Mouse (Mus musculus) hindbrain, embryonic 11.5 days (tissue): ENCODE data around the gene Rsl24d1. TPM values are rescaled to one million over a fixed set of nuclear protein-coding genes. Genes with fewer than 3 reads are reported as not detected.

Experiments
- ATAC-seq: fragments of 200-750 bp; cut with Nextera tagmentation; 2 replicates; pipeline ENCODE4 v1.8.0; 2017; ENCODE audit warnings: mild to moderate bottlenecking, moderate TSS enrichment, moderate library complexity; ENCODE audit not compliant: low FRiP score
- DNase-seq: peaks from one replicate; pipeline ENCODE4 v3.0.0-alpha.2; 2015; ENCODE audit warnings: low spot score
- H3K27ac ChIP-seq: fragments of 300-500 bp; sonication (generic); 2 replicates; pipeline ENCODE4 v1.5.1; 2014; ENCODE audit warnings: mild to moderate bottlenecking, low read depth, low read length
- H3K27me3 ChIP-seq: fragments of 300-500 bp; sonication (generic); 2 replicates; pipeline ENCODE4 v1.6.1; 2014; ENCODE audit warnings: mild to moderate bottlenecking, low read length, moderate library complexity, mixed read lengths; ENCODE audit not compliant: control insufficient read depth, insufficient read depth
- H3K36me3 ChIP-seq: fragments of 300-500 bp; sonication (generic); 2 replicates; pipeline ENCODE4 v1.6.1; 2014; ENCODE audit warnings: mild to moderate bottlenecking, low read length, moderate library complexity, mixed read lengths; ENCODE audit not compliant: control insufficient read depth, insufficient read depth
- H3K4me1 ChIP-seq: fragments of 300-500 bp; sonication (generic); replicated peaks from 2 replicates; pipeline ENCODE4 v1.6.1; 2014; ENCODE audit warnings: low read length, mixed read lengths; ENCODE audit not compliant: control insufficient read depth, insufficient read depth
- H3K4me2 ChIP-seq: fragments of 300-500 bp; sonication (generic); replicated peaks from 2 replicates; pipeline ENCODE4 v1.6.1; 2014; ENCODE audit warnings: mild to moderate bottlenecking, low read depth, low read length
- H3K4me3 ChIP-seq: fragments of 300-500 bp; sonication (generic); 2 replicates; pipeline ENCODE4 v1.5.1; 2014; ENCODE audit warnings: low read depth, low read length
- H3K9ac ChIP-seq: fragments of 300-500 bp; sonication (generic); 2 replicates; pipeline ENCODE4 v1.6.1; 2014; ENCODE audit warnings: low read depth, low read length
- H3K9me3 ChIP-seq: fragments of 300-500 bp; sonication (generic); 2 replicates; pipeline ENCODE4 v1.6.1; 2016; ENCODE audit warnings: low read length; ENCODE audit not compliant: control insufficient read depth
- WGBS: fragments of 180-500 bp; shearing (Covaris S2); extraction: QIAGEN DNeasy Blood & Tissue Kit; methylation state at CpG from one replicate; pipeline ENCODE4 v1.1.7; 2014; 5-methylcytosine and 5-hydroxymethylcytosine counted together
- polyA plus RNA-seq: library from polyadenylated mRNA; unstranded; fragments of >200 nt; fragmentation: Nextera tagmentation; extraction: Ambion mirVana; gene quantifications from 2 replicates; pipeline ENCODE4 v1.2.1, GENCODE M21; 2014

The Rsl24d1 gene
- 162 and 167 TPM in 2 replicates for polyA plus RNA-seq

- H3K9me3 ChIP-seq: no peaks in the 10 kb centered on the region
- peak within 1 kb of the TSS; percentile 98 for H3K4me3 ChIP-seq
- peak within 1 kb of the TSS; percentile 80 for H3K9ac ChIP-seq
- DNase-seq (peak; percentile 84), ATAC-seq (peak; percentile 97)
- H3K27ac ChIP-seq: 0 out of 2 replicates have a peak within 1 kb of the TSS, but pooled peaks have one; percentile 17
- peak within 1 kb of the TSS; percentile 67 for H3K4me2 ChIP-seq
- no peaks in the 10 kb centered on the region for H3K36me3 ChIP-seq
- H3K27me3 ChIP-seq: no peaks in the 10 kb centered on the region
- H3K4me1 ChIP-seq: no peaks in the 10 kb centered on the region
- WGBS: under 1% methylated on average over 64 of the region's 64 CpGs
Measured at GRCm38 (mm10) chr9:73112919-73113906, at the start of gene Rsl24d1. Gene Rsl24d1, plus strand, starts transcription at chr9:73113426.

- no peak for DNase-seq
Measured at GRCm38 (mm10) chr9:73063621-73064290, 49.5 kb upstream of the Rsl24d1 start.

GRCm38 (mm10) chr9:73067086-73067485 is 46.1 kb upstream of the Rsl24d1 start:
- Histone ChIP-seq H3K4me3 (no peak overlapping the region), H3K9ac (no peak overlapping the region), H3K27me3 (no peaks in the 10 kb centered on the region), H3K9me3 (no peaks in the 10 kb centered on the region), H3K27ac (no peak overlapping the region), H3K4me2 (no peak overlapping the region), H3K4me1 (0 out of 2 replicates have a peak, but pooled peaks cover 2% of the 10 kb centered on the region), H3K36me3 (no peaks in the 10 kb centered on the region)
- ATAC-seq: peak; percentile 79
- WGBS: 34% methylated on average over 10 of the region's 10 CpGs
- no peak for DNase-seq

More at GRCm38 (mm10) chr9:73063621-73064290, 49.5 kb upstream of the Rsl24d1 start:
- no peak overlapping the region for H3K4me3 ChIP-seq
- H3K4me2 ChIP-seq: no peak overlapping the region
- H3K27me3 ChIP-seq: no peaks in the 10 kb centered on the region
- no peaks in the 10 kb centered on the region for H3K9me3 ChIP-seq
- 39% methylated on average over 15 of the region's 15 CpGs for WGBS
- ATAC-seq: no peak
- H3K9ac ChIP-seq: no peak overlapping the region
- H3K4me1 ChIP-seq: 0 out of 2 replicates have a peak, but pooled peaks cover 2% of the 10 kb centered on the region
- no peak overlapping the region for H3K27ac ChIP-seq
- no peaks in the 10 kb centered on the region for H3K36me3 ChIP-seq

- Histone ChIP-seq H3K36me3 (no peaks in the 10 kb centered on the region), H3K27ac (no peak overlapping the region), H3K4me2 (no peak overlapping the region), H3K4me3 (no peak overlapping the region), H3K27me3 (no peaks in the 10 kb centered on the region), H3K9ac (no peak overlapping the region), H3K4me1 (0 out of 2 replicates have a peak, but pooled peaks cover 2% of the 10 kb centered on the region), H3K9me3 (no peaks in the 10 kb centered on the region)
- no peak for ATAC-seq
- DNase-seq: no peak
- WGBS: 63% methylated on average over 6 of the region's 6 CpGs
Measured at GRCm38 (mm10) chr9:73068230-73068679, 45.0 kb upstream of the Rsl24d1 start.

GRCm38 (mm10) chr9:73068688-73069087 is 44.5 kb upstream of the Rsl24d1 start:
- Histone ChIP-seq H3K4me2 (no peak overlapping the region), H3K9ac (no peak overlapping the region), H3K36me3 (no peaks in the 10 kb centered on the region), H3K27ac (no peak overlapping the region), H3K4me3 (no peak overlapping the region), H3K27me3 (no peaks in the 10 kb centered on the region), H3K9me3 (no peaks in the 10 kb centered on the region), H3K4me1 (0 out of 2 replicates have a peak, but pooled peaks cover 2% of the 10 kb centered on the region)
- WGBS: 94% methylated on average over 6 of the region's 6 CpGs
- no peak for DNase-seq
- no peak for ATAC-seq

GRCm38 (mm10) chr9:73070971-73071659 is 42.1 kb upstream of the Rsl24d1 start:
- ATAC-seq: no peak
- H3K9ac ChIP-seq: no peak overlapping the region
- H3K27me3 ChIP-seq: no peaks in the 10 kb centered on the region
- whole genome bisulfite sequencing: 74% methylated on average over 10 of the region's 10 CpGs
- no peak overlapping the region for H3K4me2 ChIP-seq
- DNase-seq: no peak
- H3K4me3 ChIP-seq: no peak overlapping the region
- no peaks in the 10 kb centered on the region for H3K36me3 ChIP-seq
- no peaks in the 10 kb centered on the region for H3K9me3 ChIP-seq
- H3K4me1 ChIP-seq: 0 out of 2 replicates have a peak, but pooled peaks cover 2% of the 10 kb centered on the region
- no peak overlapping the region for H3K27ac ChIP-seq

GRCm38 (mm10) chr9:73072426-73072825 is 40.8 kb upstream of the Rsl24d1 start:
- no peak overlapping the region for H3K9ac ChIP-seq
- H3K4me3 ChIP-seq: no peak overlapping the region
- no peak for ATAC-seq
- H3K4me1 ChIP-seq: no peaks in the 10 kb centered on the region
- H3K9me3 ChIP-seq: no peaks in the 10 kb centered on the region
- H3K27ac ChIP-seq: no peak overlapping the region
- H3K36me3 ChIP-seq: no peaks in the 10 kb centered on the region
- 86% methylated on average over 8 of the region's 8 CpGs for WGBS
- H3K4me2 ChIP-seq: no peak overlapping the region
- H3K27me3 ChIP-seq: no peaks in the 10 kb centered on the region
- no peak for DNase-seq

GRCm38 (mm10) chr9:73073169-73073568 is 40.1 kb upstream of the Rsl24d1 start:
- ATAC-seq (no peak), DNase-seq (no peak)
- H3K27ac ChIP-seq: no peak overlapping the region
- H3K9ac ChIP-seq: no peak overlapping the region
- H3K27me3 ChIP-seq: no peaks in the 10 kb centered on the region
- no peaks in the 10 kb centered on the region for H3K36me3 ChIP-seq
- WGBS: 92% methylated on average over 5 of the region's 5 CpGs
- no peaks in the 10 kb centered on the region for H3K4me1 ChIP-seq
- no peak overlapping the region for H3K4me3 ChIP-seq
- H3K9me3 ChIP-seq: no peaks in the 10 kb centered on the region
- no peak overlapping the region for H3K4me2 ChIP-seq
